18 mouse cellular contexts compared by ENCODE assay signal in the genomic region with DNA sequence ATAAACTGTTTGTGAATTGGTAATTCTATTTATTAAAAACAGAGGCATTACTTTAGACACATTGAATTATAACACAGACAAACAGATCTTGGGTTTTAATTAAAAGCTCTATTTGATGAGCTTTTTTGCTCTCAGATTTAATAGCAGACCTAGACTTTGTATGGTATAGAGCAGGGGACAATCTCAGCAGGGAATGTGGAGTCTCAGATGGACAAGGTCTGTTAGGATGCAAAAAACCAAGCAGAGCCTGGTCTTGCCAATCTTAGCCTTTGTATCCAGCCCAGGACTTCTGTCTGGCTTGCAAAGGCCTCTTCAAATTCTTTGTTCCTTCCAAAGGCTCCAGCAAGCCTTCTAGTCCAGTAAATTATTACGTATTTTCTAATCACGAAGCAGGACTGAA.
"Had no signal": no experiment of that assay in that cellular context is flagged by ENCODE, and none has a peak within 500 bp of the region (broad histone marks: within the 10 kb centered on the region; RNA-seq: fewer than 3 reads in every experiment).

No protein-coding gene starts in this region.

- H3K36me3 ChIP-seq: midbrain, embryonic 10.5 days; midbrain, embryonic 12.5 days; midbrain, embryonic 15.5 days; neural tube, embryonic 13.5 days; neural tube, embryonic 15.5 days had no signal

- H3K27ac ChIP-seq: midbrain, embryonic 10.5 days; midbrain, embryonic 12.5 days; midbrain, embryonic 15.5 days; neural tube, embryonic 13.5 days; neural tube, embryonic 15.5 days had no signal

- H3K4me1 ChIP-seq: midbrain, embryonic 10.5 days; midbrain, embryonic 15.5 days; neural tube, embryonic 15.5 days had no signal

- H3K4me3 ChIP-seq: midbrain, embryonic 10.5 days; midbrain, embryonic 12.5 days; midbrain, embryonic 15.5 days; myocyte; neural tube, embryonic 13.5 days; neural tube, embryonic 15.5 days had no signal

- ATAC-seq: midbrain, embryonic 15.5 days had no signal

- H3K27me3 ChIP-seq: midbrain, embryonic 12.5 days; midbrain, embryonic 15.5 days; neural tube, embryonic 13.5 days; neural tube, embryonic 15.5 days had no signal

- H3K9ac ChIP-seq: lung, embryonic 14.5 days; midbrain, embryonic 12.5 days; midbrain, embryonic 15.5 days; neural tube, embryonic 13.5 days; neural tube, embryonic 15.5 days had no signal

- H3K9me3 ChIP-seq: midbrain, embryonic 10.5 days; midbrain, embryonic 12.5 days; midbrain, embryonic 15.5 days; neural tube, embryonic 13.5 days; neural tube, embryonic 15.5 days had no signal

- DNase-seq: lung, adult 18-20 months; lung, embryonic 14.5 days; lung, postnatal 10 days; lung, postnatal 4 days; retina, postnatal 1 day; right cerebral cortex, adult 18-20 months; right cerebral cortex, postnatal 25 days; right cerebral cortex, postnatal 4 days; spleen, adult 18-20 months; thymus, adult 18-20 months; thymus, postnatal 14 days; thymus, postnatal 36 days had no signal

- H3K4me2 ChIP-seq: lung, embryonic 14.5 days; midbrain, embryonic 12.5 days; midbrain, embryonic 15.5 days; neural tube, embryonic 13.5 days; neural tube, embryonic 15.5 days had no signal
